Mouse (Mus musculus) adrenal gland, adult 2 months (tissue): Measurements from ENCODE around the gene Arhgap40. TPM values are rescaled to one million over a fixed set of nuclear protein-coding genes. Genes with fewer than 3 reads are reported as not detected.

Experiments
- polyA plus RNA-seq: library from polyadenylated mRNA; depleted of rRNA; stranded (reverse); fragments of >200 nt; gene quantifications from 2 replicates; pipeline ENCODE4 v1.2.3, GENCODE M21; 2012; rRNA removed
- total RNA-seq, 2 experiments: library from RNA; stranded (reverse); gene quantifications; 2 replicates each; pipeline ENCODE4 v1.2.3; 2021

Gene Arhgap40
- total and polyA plus RNA-seq, 3 experiments = not detected

Other genes with a start within 250 kb of the Arhgap40 start
- 10 to 100 TPM; 22.0 to 24.6 TPM for gene Lbp, start 206.3 kb upstream of the Arhgap40 start, total RNA-seq
- 25.4 and 36.7 TPM in 2 replicates for gene Lbp, start 206.3 kb upstream of the Arhgap40 start, polyA plus RNA-seq
- gene Snhg11, start 137.2 kb upstream of the Arhgap40 start, total RNA-seq = 1 to 10 TPM; 8.8 to 9.8 TPM
- 8.7 and 11.2 TPM in 2 replicates for gene Snhg11, start 137.2 kb upstream of the Arhgap40 start, polyA plus RNA-seq
- gene Ralgapb, start 102.9 kb upstream of the Arhgap40 start, total RNA-seq = 10 to 100 TPM; 68.4 to 70.7 TPM
- gene Ralgapb, start 102.9 kb upstream of the Arhgap40 start, polyA plus RNA-seq = 19.5 and 21.4 TPM in 2 replicates
- 100 to 1,000 TPM in 1 of 2 experiments, 10 to 100 TPM in 1; 87.9 to 143 TPM for gene Adig, start 10.2 kb upstream of the Arhgap40 start, total RNA-seq
- gene Adig, start 10.2 kb upstream of the Arhgap40 start, polyA plus RNA-seq = 74.3 and 95.0 TPM in 2 replicates
- gene Slc32a1, start 98.0 kb downstream of the Arhgap40 start, total RNA-seq = not detected
- gene Slc32a1, start 98.0 kb downstream of the Arhgap40 start, polyA plus RNA-seq = not detected in 2 replicates
- gene Actr5, start 112.1 kb downstream of the Arhgap40 start, total RNA-seq = 10 to 100 TPM in 1 of 2 experiments, 1 to 10 TPM in 1; 9.1 to 10.1 TPM
- 7.1 and 9.0 TPM in 2 replicates for gene Actr5, start 112.1 kb downstream of the Arhgap40 start, polyA plus RNA-seq
- 10 to 100 TPM in 1 of 2 experiments, 1 to 10 TPM in 1; 9.3 to 13.3 TPM for gene Ppp1r16b, start 152.6 kb downstream of the Arhgap40 start, total RNA-seq
- gene Ppp1r16b, start 152.6 kb downstream of the Arhgap40 start, polyA plus RNA-seq = 3.3 and 4.1 TPM in 2 replicates